Mouse (Mus musculus): Measurements from ENCODE around the gene Bloc1s4. TPM values are rescaled to one million over a fixed set of nuclear protein-coding genes. Genes with fewer than 3 reads are reported as not detected.
"Not testable (repeated sequence)": the region's sequence is repeated elsewhere in the genome, so short reads cannot be mapped to it uniquely, and the experiment has no call there.

The Bloc1s4 gene
- polyA plus RNA-seq (2014; fragmentation: Nextera tagmentation; extraction: Ambion mirVana) = 20.9 and 22.8 TPM in 2 replicates

DNA sequence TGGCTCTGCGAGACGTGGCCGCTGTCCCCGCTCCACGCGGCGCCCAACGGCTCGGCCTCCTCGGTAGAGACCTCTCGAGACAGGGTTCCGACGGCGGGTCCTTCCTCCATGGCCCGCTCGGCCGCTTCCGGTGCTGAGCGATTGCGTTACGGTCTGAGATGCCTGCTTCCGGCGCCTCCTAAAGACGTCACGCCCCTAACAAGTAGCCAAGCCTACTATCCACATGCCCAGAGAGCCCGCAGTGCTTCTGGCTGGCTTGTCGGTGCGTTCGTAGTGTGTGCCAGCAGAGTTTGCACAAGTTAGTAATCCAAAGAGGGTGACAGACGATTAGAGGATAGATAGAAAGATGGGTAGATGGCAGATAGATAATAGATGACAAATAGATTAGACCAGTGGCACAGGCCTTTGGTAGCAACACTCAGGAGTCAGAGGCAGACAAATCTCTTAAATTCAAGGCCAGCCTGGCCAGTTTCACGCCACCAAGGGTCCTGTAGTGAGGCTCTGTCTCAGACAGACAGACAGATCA lies at the start of gene Bloc1s4:
Bloc1s4 (minus strand) TSS at position 115 of the 526 bp plus-strand sequence.
- H3K27me3 ChIP-seq (replicated peaks; ENCODE audit: control insufficient read depth, insufficient read depth, low read length) = no peaks in the 10 kb centered on the region
- DNase-seq (ENCODE audit: low spot score) (peak; percentile 98), ATAC-seq (replicated peaks; ENCODE audit: low FRiP score, low TSS enrichment, low read depth) (peak; percentile 92)
- H3K4me3 ChIP-seq (ENCODE audit: low read depth, low read length) = peak within 1 kb of the TSS; percentile 94
- WGBS = 4% methylated on average over 31 of the region's 31 CpGs
- peak within 1 kb of the TSS; percentile 82 for H3K9ac ChIP-seq (ENCODE audit: low read length)
- no peaks in the 10 kb centered on the region for H3K9me3 ChIP-seq (ENCODE audit: control insufficient read depth, low read length)
- peak within 1 kb of the TSS; percentile 96 for H3K4me2 ChIP-seq (ENCODE audit: low read length)
- no peak within 1 kb of the TSS for H3K27ac ChIP-seq (ENCODE audit: low read depth)
- H3K36me3 ChIP-seq (ENCODE audit: control insufficient read depth, insufficient read depth, low read length) = peaks cover 12% of the 10 kb centered on the region; the same call in 1 of the 2 replicates
- H3K4me1 ChIP-seq (replicated peaks; ENCODE audit: control insufficient read depth, insufficient read depth, low read length) = peaks cover 12% of the 10 kb centered on the region

DNA sequence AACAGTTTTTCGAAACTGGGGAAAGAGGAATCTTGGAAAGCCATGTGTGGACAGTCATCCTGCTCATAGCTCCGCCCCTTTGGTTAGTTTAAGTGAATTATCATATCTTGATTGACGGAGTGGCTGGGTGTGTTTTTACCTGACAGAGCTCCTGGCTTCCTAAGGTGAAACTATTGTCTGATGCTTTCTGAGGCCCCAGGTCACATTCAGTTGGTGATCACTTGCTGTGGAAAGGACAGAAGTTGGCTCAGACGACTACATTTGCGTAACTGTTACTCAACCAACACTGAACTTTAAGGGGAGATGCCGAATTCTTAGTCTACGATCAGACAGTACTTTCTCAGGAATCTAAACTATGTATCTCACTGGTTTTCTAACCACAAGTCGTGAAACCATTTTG lies 48.8 kb upstream of the Bloc1s4 start:
- Histone ChIP-seq H3K4me1 (replicated peaks; ENCODE audit: control insufficient read depth, insufficient read depth, low read length) (0 out of 2 replicates have a peak, but pooled peaks cover 6% of the 10 kb centered on the region), H3K4me3 (ENCODE audit: low read depth, low read length) (peak overlapping the region; percentile 49; the same call in 1 of the 2 replicates), H3K27me3 (replicated peaks; ENCODE audit: control insufficient read depth, insufficient read depth, low read length) (no peaks in the 10 kb centered on the region), H3K36me3 (ENCODE audit: control insufficient read depth, insufficient read depth, low read length) (peaks cover 16% of the 10 kb centered on the region; the same call in 1 of the 2 replicates), H3K9ac (ENCODE audit: low read length) (no peak overlapping the region), H3K9me3 (ENCODE audit: control insufficient read depth, low read length) (no peaks in the 10 kb centered on the region), H3K4me2 (ENCODE audit: low read length) (peak overlapping the region; percentile 76), H3K27ac (ENCODE audit: low read depth) (peak overlapping the region; percentile 91; the same call in 1 of the 2 replicates)
- ATAC-seq (replicated peaks; ENCODE audit: low FRiP score, low TSS enrichment, low read depth) (no peak), DNase-seq (ENCODE audit: low spot score) (no peak)
- WGBS = 53% methylated on average over 8 of the region's 8 CpGs

DNA sequence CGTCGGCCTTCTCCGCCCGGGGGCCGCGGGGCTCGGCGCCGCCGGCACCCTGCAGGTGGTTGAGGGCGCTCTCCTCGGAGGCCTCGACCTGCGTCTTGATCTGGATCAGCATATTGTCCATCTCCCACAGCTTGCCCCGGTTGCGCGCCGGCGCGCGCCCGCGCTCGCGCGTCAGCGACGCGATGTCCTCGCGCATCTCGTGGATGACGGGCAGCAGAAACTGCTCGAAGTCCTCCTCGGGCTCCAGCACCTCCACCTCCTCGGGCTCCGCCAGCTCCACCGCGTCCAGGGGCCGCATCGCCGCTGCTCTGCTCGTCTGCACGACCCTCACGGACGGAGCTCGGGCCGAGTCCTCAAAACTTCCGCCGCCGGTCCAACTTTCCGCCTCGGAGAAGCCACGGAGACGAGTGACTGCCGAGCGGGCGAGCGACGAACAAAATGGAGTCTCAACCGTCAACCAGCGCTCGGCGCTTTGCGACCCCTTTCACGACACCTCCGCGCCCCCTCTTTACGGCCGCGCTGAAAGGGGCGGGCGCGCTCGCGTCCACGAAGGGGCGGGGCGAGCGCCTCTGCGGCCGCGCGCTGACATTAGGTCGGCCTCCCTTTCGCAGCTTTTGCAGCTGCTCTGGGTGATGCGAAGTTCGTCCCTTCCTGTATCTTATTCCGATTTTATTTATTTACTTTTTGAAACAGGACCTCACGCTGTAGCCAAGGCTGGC lies 48.0 kb upstream of the Bloc1s4 start, which contains the start of gene Mrfap1:
Mrfap1 (minus strand) TSS at position 477 of the 719 bp plus-strand sequence.
- Histone ChIP-seq H3K4me3 (ENCODE audit: low read depth, low read length) (peak within 1 kb of the TSS; percentile 49), H3K4me2 (ENCODE audit: low read length) (peak within 1 kb of the TSS; percentile 76), H3K36me3 (ENCODE audit: control insufficient read depth, insufficient read depth, low read length) (peaks cover 16% of the 10 kb centered on the region; the same call in 1 of the 2 replicates), H3K9ac (ENCODE audit: low read length) (peak within 1 kb of the TSS; percentile 72), H3K27ac (ENCODE audit: low read depth) (peak within 1 kb of the TSS; percentile 91)
- ATAC-seq (replicated peaks; ENCODE audit: low FRiP score, low TSS enrichment, low read depth) (peak; percentile 81), DNase-seq (ENCODE audit: low spot score) (peak; percentile 94)
- H3K4me1 ChIP-seq (replicated peaks; ENCODE audit: control insufficient read depth, insufficient read depth, low read length); H3K9me3 ChIP-seq (ENCODE audit: control insufficient read depth, low read length); H3K27me3 ChIP-seq (replicated peaks; ENCODE audit: control insufficient read depth, insufficient read depth, low read length): not testable (repeated sequence)
- WGBS = under 1% methylated on average over 90 of the region's 90 CpGs

DNA sequence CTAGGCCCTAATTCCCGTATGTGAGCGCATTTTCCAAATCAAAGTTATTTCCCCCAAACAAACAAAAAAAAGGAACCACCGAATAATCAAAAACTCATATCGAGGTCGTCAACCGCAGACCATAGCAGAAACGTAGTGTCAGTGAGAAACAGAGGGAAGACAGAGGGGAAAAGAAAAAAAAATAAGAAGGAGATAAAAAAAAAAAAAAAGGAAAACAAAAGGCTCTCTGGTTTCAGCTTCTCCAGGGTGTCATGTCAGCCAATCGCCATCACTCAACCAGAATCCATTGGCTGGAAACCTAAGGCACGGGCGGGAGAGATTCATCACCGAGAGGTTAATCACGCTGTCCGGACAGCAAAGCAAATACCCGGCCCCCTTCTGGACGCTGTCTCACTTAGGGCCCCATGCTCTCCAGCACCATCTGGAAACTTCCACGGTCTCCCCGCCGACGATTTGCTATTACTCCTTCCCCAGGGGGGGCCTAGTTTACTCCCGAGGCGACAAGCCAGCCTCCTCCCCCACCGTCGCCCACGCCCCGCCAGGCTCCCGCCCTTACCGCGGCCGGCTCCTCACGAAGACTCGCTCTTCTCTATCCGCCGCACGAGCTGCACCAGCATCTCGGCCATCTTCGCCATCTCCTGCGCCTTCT lies 47.3 kb upstream of the Bloc1s4 start:
- not testable (repeated sequence) for H3K4me1 ChIP-seq (replicated peaks; ENCODE audit: control insufficient read depth, insufficient read depth, low read length); H3K27me3 ChIP-seq (replicated peaks; ENCODE audit: control insufficient read depth, insufficient read depth, low read length); H3K9me3 ChIP-seq (ENCODE audit: control insufficient read depth, low read length)
- Histone ChIP-seq H3K27ac (ENCODE audit: low read depth) (peak overlapping the region; percentile 91), H3K9ac (ENCODE audit: low read length) (peak overlapping the region; percentile 72), H3K36me3 (ENCODE audit: control insufficient read depth, insufficient read depth, low read length) (peaks cover 16% of the 10 kb centered on the region; the same call in 1 of the 2 replicates), H3K4me3 (ENCODE audit: low read depth, low read length) (peak overlapping the region; percentile 49), H3K4me2 (ENCODE audit: low read length) (peak overlapping the region; percentile 76)
- 3% methylated on average over 35 of the region's 37 CpGs for WGBS
- ATAC-seq (replicated peaks; ENCODE audit: low FRiP score, low TSS enrichment, low read depth) (peak; percentile 41), DNase-seq (ENCODE audit: low spot score) (peak; percentile 82)

DNA sequence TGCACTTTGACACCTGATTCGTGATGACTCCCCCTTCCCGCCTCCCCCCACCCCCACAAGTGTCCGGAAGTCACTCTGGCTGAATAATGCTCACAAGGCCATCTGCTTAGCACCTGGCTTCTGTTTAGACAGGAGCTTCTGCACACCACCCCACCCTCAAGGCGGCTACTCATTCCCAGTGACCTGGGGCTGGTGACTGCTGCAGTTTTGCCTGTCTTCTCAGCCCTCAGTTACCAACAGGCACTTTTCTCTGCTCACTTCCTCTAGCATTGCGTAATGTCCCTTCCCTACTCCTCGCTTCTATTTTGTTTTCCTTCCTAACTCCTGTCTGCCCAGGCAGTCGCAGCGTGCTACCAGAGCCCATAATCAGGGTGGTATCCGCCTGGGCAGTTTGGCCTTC lies 43.4 kb upstream of the Bloc1s4 start:
- Histone ChIP-seq H3K4me1 (replicated peaks; ENCODE audit: control insufficient read depth, insufficient read depth, low read length) (0 out of 2 replicates have a peak, but pooled peaks cover 2% of the 10 kb centered on the region), H3K27ac (ENCODE audit: low read depth) (no peak overlapping the region), H3K27me3 (replicated peaks; ENCODE audit: control insufficient read depth, insufficient read depth, low read length) (no peaks in the 10 kb centered on the region), H3K36me3 (ENCODE audit: control insufficient read depth, insufficient read depth, low read length) (peaks cover 16% of the 10 kb centered on the region; the same call in 1 of the 2 replicates), H3K4me2 (ENCODE audit: low read length) (no peak overlapping the region), H3K9ac (ENCODE audit: low read length) (no peak overlapping the region), H3K4me3 (ENCODE audit: low read depth, low read length) (no peak overlapping the region), H3K9me3 (ENCODE audit: control insufficient read depth, low read length) (no peaks in the 10 kb centered on the region)
- no peak for ATAC-seq (replicated peaks; ENCODE audit: low FRiP score, low TSS enrichment, low read depth)
- no peak for DNase-seq (ENCODE audit: low spot score)
- 74% methylated on average over 9 of the region's 9 CpGs for WGBS

DNA sequence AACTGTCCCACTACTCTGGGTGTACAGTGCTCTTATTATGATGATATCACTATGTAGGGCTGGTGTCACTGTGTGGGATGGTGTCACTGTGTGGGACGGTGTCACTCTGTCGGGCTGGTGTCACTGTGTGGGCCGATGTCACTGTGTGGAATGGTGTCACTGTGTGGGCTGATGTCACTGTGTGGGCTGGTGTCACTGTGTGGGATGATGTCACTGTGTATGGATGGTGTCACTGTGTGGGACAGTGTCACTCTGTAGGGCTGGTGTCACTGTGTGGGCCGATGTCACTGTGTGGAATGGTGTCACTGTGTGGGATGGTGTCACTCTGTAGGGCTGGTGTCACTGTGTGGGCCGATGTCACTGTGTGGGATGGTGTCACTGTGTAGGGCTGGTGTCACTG lies 37.6 kb upstream of the Bloc1s4 start:
- no peak overlapping the region for H3K9ac ChIP-seq (ENCODE audit: low read length)
- H3K9me3 ChIP-seq (ENCODE audit: control insufficient read depth, low read length) = 0 out of 2 replicates have a peak, but pooled peaks cover 3% of the 10 kb centered on the region
- 98% methylated on average over 5 of the region's 5 CpGs for WGBS
- no peaks in the 10 kb centered on the region for H3K36me3 ChIP-seq (ENCODE audit: control insufficient read depth, insufficient read depth, low read length)
- H3K27ac ChIP-seq (ENCODE audit: low read depth) = no peak overlapping the region
- no peaks in the 10 kb centered on the region for H3K27me3 ChIP-seq (replicated peaks; ENCODE audit: control insufficient read depth, insufficient read depth, low read length)
- DNase-seq (ENCODE audit: low spot score) = no peak
- H3K4me3 ChIP-seq (ENCODE audit: low read depth, low read length) = no peak overlapping the region
- ATAC-seq (replicated peaks; ENCODE audit: low FRiP score, low TSS enrichment, low read depth) = no peak
- no peaks in the 10 kb centered on the region for H3K4me1 ChIP-seq (replicated peaks; ENCODE audit: control insufficient read depth, insufficient read depth, low read length)
- no peak overlapping the region for H3K4me2 ChIP-seq (ENCODE audit: low read length)

DNA sequence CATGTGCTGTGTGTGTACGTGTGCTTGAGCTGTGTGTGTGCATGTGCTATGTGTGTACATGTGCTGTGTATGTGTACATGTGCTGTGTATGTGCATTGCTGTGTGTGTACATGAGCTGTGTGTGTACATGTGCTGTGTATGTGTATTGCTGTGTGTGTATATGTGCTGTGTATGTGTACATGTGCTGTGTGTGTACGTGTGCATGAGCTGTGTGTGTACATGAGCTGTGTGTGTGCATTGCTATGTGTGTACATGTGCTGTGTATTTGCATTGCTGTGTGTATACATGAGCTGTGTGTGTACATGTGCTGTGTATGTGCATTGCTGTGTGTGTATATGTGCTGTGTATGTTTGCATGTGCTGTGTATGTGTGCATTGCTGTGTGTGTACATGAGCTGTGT lies 31.1 kb upstream of the Bloc1s4 start:
- no peaks in the 10 kb centered on the region for H3K4me1 ChIP-seq (replicated peaks; ENCODE audit: control insufficient read depth, insufficient read depth, low read length)
- ATAC-seq (replicated peaks; ENCODE audit: low FRiP score, low TSS enrichment, low read depth) (no peak), DNase-seq (ENCODE audit: low spot score) (no peak)
- H3K4me2 ChIP-seq (ENCODE audit: low read length) = no peak overlapping the region
- H3K9ac ChIP-seq (ENCODE audit: low read length) = no peak overlapping the region
- WGBS = 84% methylated on average over 2 of the region's 2 CpGs
- no peak overlapping the region for H3K4me3 ChIP-seq (ENCODE audit: low read depth, low read length)
- no peaks in the 10 kb centered on the region for H3K27me3 ChIP-seq (replicated peaks; ENCODE audit: control insufficient read depth, insufficient read depth, low read length)
- no peak overlapping the region for H3K27ac ChIP-seq (ENCODE audit: low read depth)
- peaks cover 6% of the 10 kb centered on the region; the same call in 1 of the 2 replicates for H3K9me3 ChIP-seq (ENCODE audit: control insufficient read depth, low read length)
- no peaks in the 10 kb centered on the region for H3K36me3 ChIP-seq (ENCODE audit: control insufficient read depth, insufficient read depth, low read length)

DNA sequence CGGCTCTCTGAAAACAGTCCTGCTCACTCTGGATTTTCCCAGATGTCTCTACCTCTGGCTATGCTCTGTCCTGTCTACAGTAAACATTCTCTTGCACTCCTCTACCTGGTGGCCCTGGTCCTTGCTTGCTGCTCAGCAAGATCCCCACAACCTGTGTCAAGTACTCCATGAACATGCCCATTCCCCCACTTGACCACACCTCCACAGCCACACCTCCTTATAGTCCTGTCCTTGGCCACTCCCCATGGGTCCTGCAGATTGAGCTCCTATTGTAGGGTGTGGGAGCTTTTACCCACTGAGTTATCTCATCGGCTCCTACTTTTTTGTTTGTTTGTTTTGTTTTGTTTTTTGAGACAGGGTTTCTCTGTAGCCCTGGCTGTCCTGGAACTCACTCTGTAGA lies 30.5 kb upstream of the Bloc1s4 start:
- Histone ChIP-seq H3K4me3 (ENCODE audit: low read depth, low read length) (no peak overlapping the region), H3K27ac (ENCODE audit: low read depth) (no peak overlapping the region), H3K27me3 (replicated peaks; ENCODE audit: control insufficient read depth, insufficient read depth, low read length) (no peaks in the 10 kb centered on the region), H3K9me3 (ENCODE audit: control insufficient read depth, low read length) (peaks cover 3% of the 10 kb centered on the region; the same call in 1 of the 2 replicates), H3K4me2 (ENCODE audit: low read length) (no peak overlapping the region), H3K4me1 (replicated peaks; ENCODE audit: control insufficient read depth, insufficient read depth, low read length) (no peaks in the 10 kb centered on the region), H3K9ac (ENCODE audit: low read length) (no peak overlapping the region), H3K36me3 (ENCODE audit: control insufficient read depth, insufficient read depth, low read length) (no peaks in the 10 kb centered on the region)
- no peak for ATAC-seq (replicated peaks; ENCODE audit: low FRiP score, low TSS enrichment, low read depth)
- no peak for DNase-seq (ENCODE audit: low spot score)
- 94% methylated on average over 1 of the region's 2 CpGs for WGBS
